21 mouse cellular contexts compared by ENCODE assay signal in genomic region chr19:34519646-34520045, GRCm38 (mm10). TPM values are rescaled to one million over a fixed set of nuclear protein-coding genes. Genes with fewer than 3 reads are reported as not detected.
DNase-seq lines count a peak whose midpoint lies in the region; ATAC-seq and TF ChIP-seq lines count a peak whose summit lies in the region.
"Had no signal": no experiment of that assay in that cellular context is flagged by ENCODE, and none has a peak within 500 bp of the region (broad histone marks: within the 10 kb centered on the region; RNA-seq: fewer than 3 reads in every experiment).

No protein-coding gene starts in this region.

- intact Hi-C loops in gastrocnemius, postnatal 14 days (cut with DNase I; ENCODE audit: low total_unique reads) = no loop called here
- intact Hi-C loops in left cerebral cortex, postnatal 10 days (cut with DNase I) = no loop called here

- ATAC-seq in intestine, postnatal 0 days = peak; percentile 29; the same call in 1 of the 2 replicates
- no peak for ATAC-seq in intestine, embryonic 15.5 days
- ATAC-seq: forebrain, embryonic 13.5 days had no signal

- H3K27me3 ChIP-seq in intestine, postnatal 0 days (replicated peaks; ENCODE audit: control insufficient read depth, insufficient read depth, low read length) = no peaks in the 10 kb centered on the region
- H3K27me3 ChIP-seq in intestine, embryonic 15.5 days (replicated peaks) = no peaks in the 10 kb centered on the region
- H3K27me3 ChIP-seq: embryonic facial prominence, embryonic 13.5 days; forebrain, embryonic 13.5 days; hindbrain, embryonic 15.5 days; liver, embryonic 13.5 days; stomach, embryonic 15.5 days had no signal

- no peak for TF ChIP-seq CTCF in intestine, postnatal 0 days (IDR thresholded peaks at IDR 0.05; ENCODE audit: low read depth)

- no peak overlapping the region for H3K4me3 ChIP-seq in intestine, postnatal 0 days (ENCODE audit: low read depth, low read length)
- H3K4me3 ChIP-seq in intestine, embryonic 15.5 days (replicated peaks) = no peak overlapping the region
- no peak overlapping the region for H3K4me3 ChIP-seq in brown adipose tissue, adult 24 weeks (ENCODE audit: insufficient read depth, low read depth, low read length)
- H3K4me3 ChIP-seq: embryonic facial prominence, embryonic 13.5 days; forebrain, embryonic 13.5 days; hindbrain, embryonic 15.5 days; left cerebral cortex, adult 2 months; liver, embryonic 13.5 days; stomach, embryonic 15.5 days had no signal

- DNase-seq in 3T3-L1 (ENCODE audit: low read depth, low spot score) (peak; percentile 71), NIH3T3 (ENCODE audit: low read depth) (peak; percentile 28)
- DNase-seq in gastrocnemius, postnatal 14 days = no peak
- no peak for DNase-seq in left cerebral cortex, postnatal 10 days (ENCODE audit: extremely low spot score in 1 of 2, low spot score in 2 of 2)
- DNase-seq: cerebellum, adult 8-10 months; cerebellum, postnatal 36 days; embryo, embryonic 11 days; liver, embryonic 13.5 days; lung, embryonic 14.5 days; lung, postnatal 4 days; thymus, postnatal 36 days had no signal

- no peaks in the 10 kb centered on the region; the same call in none of the 2 replicates for H3K4me1 ChIP-seq in intestine, postnatal 0 days (replicated peaks; ENCODE audit: control insufficient read depth, insufficient read depth, low read length)
- peaks cover 2% of the 10 kb centered on the region; the same call in 1 of the 2 replicates for H3K4me1 ChIP-seq in intestine, embryonic 15.5 days (replicated peaks)
- H3K4me1 ChIP-seq in brown adipose tissue, adult 24 weeks (ENCODE audit: control insufficient read depth, insufficient read depth, insufficient read length, low read length) = peaks cover 49% of the 10 kb centered on the region
- H3K4me1 ChIP-seq: forebrain, embryonic 13.5 days; hindbrain, embryonic 15.5 days had no signal

- no peak overlapping the region for H3K9ac ChIP-seq in intestine, postnatal 0 days (ENCODE audit: low read depth, low read length)
- H3K9ac ChIP-seq in intestine, embryonic 15.5 days = no peak overlapping the region
- H3K9ac ChIP-seq: embryonic facial prominence, embryonic 13.5 days; forebrain, embryonic 13.5 days; hindbrain, embryonic 15.5 days; liver, embryonic 13.5 days; lung, embryonic 14.5 days; stomach, embryonic 15.5 days had no signal

- WGBS in intestine, postnatal 0 days = 58% methylated on average over 3 of the region's 3 CpGs
- WGBS in intestine, embryonic 15.5 days = 80% methylated on average over 3 of the region's 3 CpGs

- H3K36me3 ChIP-seq in intestine, postnatal 0 days (ENCODE audit: control insufficient read depth, insufficient read depth) = peaks cover 20% of the 10 kb centered on the region
- no peaks in the 10 kb centered on the region for H3K36me3 ChIP-seq in intestine, embryonic 15.5 days
- H3K36me3 ChIP-seq: hindbrain, embryonic 15.5 days had no signal

- no peak overlapping the region for H3K4me2 ChIP-seq in intestine, postnatal 0 days (replicated peaks; ENCODE audit: low read depth)
- no peak overlapping the region for H3K4me2 ChIP-seq in intestine, embryonic 15.5 days (replicated peaks)
- H3K4me2 ChIP-seq: embryonic facial prominence, embryonic 13.5 days; forebrain, embryonic 13.5 days; heart, embryonic 11.5 days; hindbrain, embryonic 15.5 days; liver, embryonic 13.5 days; lung, embryonic 14.5 days; stomach, embryonic 15.5 days had no signal

- no peaks in the 10 kb centered on the region for H3K9me3 ChIP-seq in intestine, postnatal 0 days (ENCODE audit: control insufficient read depth)
- H3K9me3 ChIP-seq in intestine, embryonic 15.5 days = no peaks in the 10 kb centered on the region
- H3K9me3 ChIP-seq: embryonic facial prominence, embryonic 13.5 days; forebrain, embryonic 13.5 days; hindbrain, embryonic 15.5 days; liver, embryonic 13.5 days; stomach, embryonic 15.5 days had no signal

- peak overlapping the region; percentile 87 for H3K27ac ChIP-seq in intestine, postnatal 0 days (ENCODE audit: low read depth, low read length)
- H3K27ac ChIP-seq in intestine, embryonic 15.5 days = no peak overlapping the region
- peak overlapping the region; percentile 84 for H3K27ac ChIP-seq in brown adipose tissue, adult 24 weeks (replicated peaks; ENCODE audit: low read depth, low read length)
- H3K27ac ChIP-seq: embryonic facial prominence, embryonic 13.5 days; forebrain, embryonic 13.5 days; hindbrain, embryonic 15.5 days; left cerebral cortex, adult 2 months; liver, embryonic 13.5 days; stomach, embryonic 15.5 days had no signal

RNA-seq across cellular contexts. Expression of gene Lipa, which starts 7.6 kb away (rescaled TPM):
- polyA plus RNA-seq in intestine, postnatal 0 days (2015; fragmentation: Nextera tagmentation; extraction: Ambion mirVana) = 191 and 206 TPM in 2 replicates
- 30.7 and 34.9 TPM in 2 replicates for polyA plus RNA-seq in intestine, embryonic 15.5 days (2015; fragmentation: Nextera tagmentation; extraction: Ambion mirVana)
- polyA plus RNA-seq in brown adipose tissue, adult 24 weeks (2012; ENCODE audit: insufficient read depth, insufficient read length, missing spikeins) = 84.3 and 109 TPM in 2 replicates
- 10 to 100 TPM; 10.3 to 11.2 TPM for total RNA-seq in gastrocnemius, postnatal 14 days (2021)
- total RNA-seq in left cerebral cortex, postnatal 10 days (2021) = 10 to 100 TPM; 13.5 to 13.9 TPM

RNA-seq across cellular contexts. Expression of gene Ifit2, which starts 30.8 kb away (rescaled TPM):
- polyA plus RNA-seq in intestine, postnatal 0 days (2015; fragmentation: Nextera tagmentation; extraction: Ambion mirVana) = 13.1 and 15.1 TPM in 2 replicates
- 6.3 and 6.7 TPM in 2 replicates for polyA plus RNA-seq in intestine, embryonic 15.5 days (2015; fragmentation: Nextera tagmentation; extraction: Ambion mirVana)
- polyA plus RNA-seq in brown adipose tissue, adult 24 weeks (2012; ENCODE audit: insufficient read depth, insufficient read length, missing spikeins) = 2.2 and 2.8 TPM in 2 replicates
- total RNA-seq in gastrocnemius, postnatal 14 days (2021) = 1 to 10 TPM; 1.8 to 2.0 TPM
- total RNA-seq in left cerebral cortex, postnatal 10 days (2021) = 1 to 10 TPM; 6.9 to 7.1 TPM

RNA-seq across cellular contexts. Expression of gene Ch25h, which starts 44.7 kb away (rescaled TPM):
- 3.2 and 3.5 TPM in 2 replicates for polyA plus RNA-seq in intestine, postnatal 0 days (2015; fragmentation: Nextera tagmentation; extraction: Ambion mirVana)
- polyA plus RNA-seq in intestine, embryonic 15.5 days (2015; fragmentation: Nextera tagmentation; extraction: Ambion mirVana) = 3.2 and 4.2 TPM in 2 replicates
- polyA plus RNA-seq in brown adipose tissue, adult 24 weeks (2012; ENCODE audit: insufficient read depth, insufficient read length, missing spikeins) = 0.75 TPM in 1 of 2 replicates, not detected in the other
- not detected for total RNA-seq in gastrocnemius, postnatal 14 days (2021)
- 1 to 10 TPM in 1 of 2 experiments, under 1 TPM in 1; 0.83 to 1.2 TPM for total RNA-seq in left cerebral cortex, postnatal 10 days (2021)
- total RNA-seq: gastrocnemius, adult 18-20 months had no signal

Comparison
In these comparisons a context has a peak if more than half of its experiments do, and no peak if none do; other contexts are left out.
1. DNase-seq: peak in 3T3-L1 (single experiment) and NIH3T3 (single experiment); none in gastrocnemius, postnatal 14 days (single experiment) and left cerebral cortex, postnatal 10 days (0 of 2).